Mouse (Mus musculus) lung, embryonic 14.5 days (tissue): ENCODE data around the gene Agpat4. TPM values are rescaled to one million over a fixed set of nuclear protein-coding genes. Genes with fewer than 3 reads are reported as not detected.
A peak's percentile ranks its signal among the peaks of the same experiment; 100 is the strongest.

ENCODE experiments used
- ATAC-seq: fragments of 200-750 bp; cut with Nextera tagmentation; 2 replicates; pipeline ENCODE4 v1.8.0; 2017; ENCODE audit warnings: mild to moderate bottlenecking, moderate TSS enrichment, moderate library complexity; ENCODE audit not compliant: insufficient read depth
- DNase-seq: peaks from one replicate; pipeline ENCODE4 v3.0.0-alpha.2; 2015
- H3K27ac ChIP-seq: fragments of 300-500 bp; sonication (generic); 2 replicates; pipeline ENCODE4 v1.5.1; 2014; ENCODE audit warnings: low read depth, mild to moderate bottlenecking, moderate library complexity
- H3K27me3 ChIP-seq: fragments of 300-500 bp; sonication (generic); 2 replicates; pipeline ENCODE4 v1.6.1; 2014; ENCODE audit warnings: low read length, control low read depth; ENCODE audit not compliant: insufficient read depth
- H3K36me3 ChIP-seq: fragments of 300-500 bp; sonication (generic); 2 replicates; pipeline ENCODE4 v1.6.1; 2014; ENCODE audit warnings: control low read depth; ENCODE audit not compliant: insufficient read depth
- H3K4me1 ChIP-seq: fragments of 300-500 bp; sonication (generic); 2 replicates; pipeline ENCODE4 v1.6.1; 2014; ENCODE audit warnings: antibody characterized with exemption, control low read depth; ENCODE audit not compliant: insufficient read depth
- H3K4me2 ChIP-seq: fragments of 300-500 bp; sonication (generic); 2 replicates; pipeline ENCODE4 v1.6.1; 2014; ENCODE audit warnings: mild to moderate bottlenecking
- H3K4me3 ChIP-seq: fragments of 300-500 bp; sonication (generic); 2 replicates; pipeline ENCODE4 v1.5.1; 2014; ENCODE audit warnings: low read depth, low read length
- H3K9ac ChIP-seq: fragments of 300-500 bp; sonication (generic); 2 replicates; pipeline ENCODE4 v1.6.1; 2014
- H3K9me3 ChIP-seq: fragments of 300-500 bp; sonication (generic); 2 replicates; pipeline ENCODE4 v1.6.1; 2016; ENCODE audit warnings: low read depth, low read length, control low read depth
- CTCF ChIP-seq: IDR thresholded peaks from 2 replicates; pipeline ENCODE4 v1.5.1; 2016; ENCODE audit warnings: antibody characterized with exemption, low read depth
- WGBS: fragments of 180-500 bp; shearing (Covaris S2); extraction: QIAGEN DNeasy Blood & Tissue Kit; methylation state at CpG from one replicate; pipeline ENCODE4 v1.1.7; 2014; 5-methylcytosine and 5-hydroxymethylcytosine counted together
- polyA plus RNA-seq: library from polyadenylated mRNA; unstranded; fragments of >200 nt; fragmentation: Nextera tagmentation; extraction: Ambion mirVana; gene quantifications from 2 replicates; pipeline ENCODE4 v1.2.1, GENCODE M21; 2014

Agpat4 gene
- polyA plus RNA-seq, 1 experiment from 2014 or later: 28.2 TPM

GRCm38 (mm10) chr17:12160984-12161764 lies 42.7 kb downstream of the Agpat4 start:
- H3K4me1 ChIP-seq: peaks cover 13% of the 10 kb centered on the region
- no peak for DNase-seq
- H3K9me3 ChIP-seq: no peaks in the 10 kb centered on the region
- H3K27ac ChIP-seq: no peak overlapping the region
- H3K4me2 ChIP-seq: no peak overlapping the region
- peaks cover 16% of the 10 kb centered on the region for H3K36me3 ChIP-seq
- H3K9ac ChIP-seq: no peak overlapping the region
- ATAC-seq: no peak
- 91% methylated on average over 13 of the region's 13 CpGs for WGBS
- H3K27me3 ChIP-seq: no peaks in the 10 kb centered on the region
- TF ChIP-seq CTCF: no peak
- H3K4me3 ChIP-seq: no peak overlapping the region

GRCm38 (mm10) chr17:12161877-12162276 lies 43.4 kb downstream of the Agpat4 start:
- DNase-seq: no peak
- Histone ChIP-seq H3K4me3 (no peak overlapping the region), H3K9me3 (no peaks in the 10 kb centered on the region), H3K36me3 (peaks cover 16% of the 10 kb centered on the region), H3K9ac (no peak overlapping the region), H3K4me2 (no peak overlapping the region), H3K27me3 (no peaks in the 10 kb centered on the region), H3K4me1 (peaks cover 13% of the 10 kb centered on the region), H3K27ac (no peak overlapping the region)
- ATAC-seq: no peak
- no peak for TF ChIP-seq CTCF
- WGBS: 91% methylated on average over 7 of the region's 7 CpGs

GRCm38 (mm10) chr17:12162824-12163223 lies 44.3 kb downstream of the Agpat4 start:
- peaks cover 17% of the 10 kb centered on the region for H3K4me1 ChIP-seq
- H3K36me3 ChIP-seq: peaks cover 16% of the 10 kb centered on the region
- TF ChIP-seq CTCF: no peak
- H3K9me3 ChIP-seq: no peaks in the 10 kb centered on the region
- H3K9ac ChIP-seq: no peak overlapping the region
- H3K4me3 ChIP-seq: no peak overlapping the region
- ATAC-seq: no peak
- H3K27me3 ChIP-seq: no peaks in the 10 kb centered on the region
- WGBS: 64% methylated on average over 4 of the region's 4 CpGs
- DNase-seq: peak; percentile 40
- H3K4me2 ChIP-seq: no peak overlapping the region
- peak overlapping the region; percentile 38; the same call in 1 of the 2 replicates for H3K27ac ChIP-seq

GRCm38 (mm10) chr17:12163403-12163802 lies 44.9 kb downstream of the Agpat4 start:
- Histone ChIP-seq H3K9me3 (no peaks in the 10 kb centered on the region), H3K4me2 (peak overlapping the region; percentile 24; the same call in 1 of the 2 replicates)
- no peak for TF ChIP-seq CTCF

GRCm38 (mm10) chr17:12163903-12164302 lies 45.4 kb downstream of the Agpat4 start:
- no peak overlapping the region for H3K9ac ChIP-seq
- peaks cover 16% of the 10 kb centered on the region for H3K36me3 ChIP-seq
- H3K27me3 ChIP-seq: no peaks in the 10 kb centered on the region
- no peak overlapping the region for H3K4me3 ChIP-seq
- DNase-seq (no peak), ATAC-seq (no peak)
- H3K4me1 ChIP-seq: peaks cover 22% of the 10 kb centered on the region
- no peak for TF ChIP-seq CTCF
- no peaks in the 10 kb centered on the region for H3K9me3 ChIP-seq
- H3K4me2 ChIP-seq: no peak overlapping the region
- WGBS: 64% methylated on average over 7 of the region's 7 CpGs
- no peak overlapping the region for H3K27ac ChIP-seq

More at GRCm38 (mm10) chr17:12163403-12163802, 44.9 kb downstream of the Agpat4 start:
- Histone ChIP-seq H3K27ac (no peak overlapping the region; the same call in 1 of the 2 replicates), H3K27me3 (no peaks in the 10 kb centered on the region), H3K4me3 (no peak overlapping the region), H3K36me3 (peaks cover 16% of the 10 kb centered on the region), H3K9ac (no peak overlapping the region), H3K4me1 (peaks cover 22% of the 10 kb centered on the region)
- DNase-seq (peak; percentile 86), ATAC-seq (peak; percentile 35; the same call in 1 of the 2 replicates)
- WGBS: 31% methylated on average over 13 of the region's 13 CpGs

GRCm38 (mm10) chr17:12164507-12164906 lies 46.0 kb downstream of the Agpat4 start:
- 83% methylated on average over 6 of the region's 6 CpGs for WGBS
- DNase-seq: no peak
- no peaks in the 10 kb centered on the region for H3K27me3 ChIP-seq
- H3K9me3 ChIP-seq: no peaks in the 10 kb centered on the region
- H3K27ac ChIP-seq: no peak overlapping the region
- H3K4me3 ChIP-seq: no peak overlapping the region
- H3K4me1 ChIP-seq: peaks cover 27% of the 10 kb centered on the region
- no peak overlapping the region for H3K4me2 ChIP-seq
- no peak overlapping the region for H3K9ac ChIP-seq
- ATAC-seq: no peak
- peaks cover 16% of the 10 kb centered on the region for H3K36me3 ChIP-seq
- TF ChIP-seq CTCF: no peak

GRCm38 (mm10) chr17:12165009-12165695 lies 46.6 kb downstream of the Agpat4 start:
- Histone ChIP-seq H3K36me3 (peaks cover 10% of the 10 kb centered on the region; the same call in 1 of the 2 replicates), H3K27ac (no peak overlapping the region), H3K27me3 (no peaks in the 10 kb centered on the region), H3K9ac (no peak overlapping the region), H3K4me1 (peaks cover 32% of the 10 kb centered on the region), H3K9me3 (no peaks in the 10 kb centered on the region), H3K4me3 (no peak overlapping the region), H3K4me2 (no peak overlapping the region)
- ATAC-seq (no peak), DNase-seq (no peak)
- 85% methylated on average over 11 of the region's 11 CpGs for WGBS
- no peak for TF ChIP-seq CTCF
